Mouse (Mus musculus) macrophage (primary cell): ENCODE results near the gene Cct8l1. TPM values are rescaled to one million over a fixed set of nuclear protein-coding genes. Genes with fewer than 3 reads are reported as not detected.

Experiments used
- H3K27ac ChIP-seq: fragments of 350-480 bp; formaldehyde crosslinking; 2 replicates; pipeline ENCODE4 v1.9.0; 2021
- H3K36me3 ChIP-seq: fragments of 350-480 bp; formaldehyde crosslinking; 2 replicates; pipeline ENCODE4 v1.9.0; 2021; ENCODE audit errors: inconsistent target
- H3K4me3 ChIP-seq: fragments of 350-480 bp; formaldehyde crosslinking; 2 replicates; pipeline ENCODE4 v1.9.0; 2021; ENCODE audit errors: inconsistent target
- H3K79me2 ChIP-seq: fragments of 350-480 bp; formaldehyde crosslinking; 2 replicates; pipeline ENCODE4 v1.9.0; 2021; ENCODE audit errors: inconsistent target
- WGBS: methylation state at CpG from one replicate; pipeline ENCODE4 v1.1.7; 2026; ENCODE audit warnings: inconsistent platforms; ENCODE audit not compliant: missing documents; 5-methylcytosine and 5-hydroxymethylcytosine counted together
- polyA plus RNA-seq: library from polyadenylated mRNA; stranded (reverse); fragments of 250-400 nt; gene quantifications from 3 replicates; pipeline ENCODE4 v1.2.4, GENCODE M21; 2018; ENCODE audit warnings: inconsistent platforms

Gene Cct8l1
- polyA plus RNA-seq, 1 experiment from 2014 or later: not detected

DNA sequence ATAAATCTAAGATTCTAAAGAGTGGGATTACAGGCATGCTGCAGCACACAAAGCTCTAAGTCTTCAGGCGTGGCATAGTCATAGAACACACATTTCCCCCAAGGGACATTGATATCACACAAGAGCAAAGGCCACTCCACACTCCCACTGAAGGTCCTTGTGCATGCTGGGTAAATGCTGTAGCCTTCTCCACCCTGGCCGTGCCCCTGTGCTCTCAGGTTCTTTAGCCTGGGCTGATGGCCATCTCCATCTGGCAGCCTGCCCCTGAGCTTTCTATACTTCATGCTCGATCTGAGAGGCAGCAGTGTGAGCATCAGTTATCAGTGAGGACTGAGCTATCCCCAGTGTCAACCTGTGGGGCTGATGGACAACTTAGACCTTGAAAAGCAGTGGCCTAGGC is 4.0 kb downstream of the Cct8l1 start:
- WGBS: 100% methylated on average over 3 of the region's 3 CpGs
- Histone ChIP-seq H3K4me3 (no peak overlapping the region), H3K79me2 (no peaks in the 10 kb centered on the region), H3K36me3 (no peaks in the 10 kb centered on the region), H3K27ac (no peak overlapping the region)

DNA sequence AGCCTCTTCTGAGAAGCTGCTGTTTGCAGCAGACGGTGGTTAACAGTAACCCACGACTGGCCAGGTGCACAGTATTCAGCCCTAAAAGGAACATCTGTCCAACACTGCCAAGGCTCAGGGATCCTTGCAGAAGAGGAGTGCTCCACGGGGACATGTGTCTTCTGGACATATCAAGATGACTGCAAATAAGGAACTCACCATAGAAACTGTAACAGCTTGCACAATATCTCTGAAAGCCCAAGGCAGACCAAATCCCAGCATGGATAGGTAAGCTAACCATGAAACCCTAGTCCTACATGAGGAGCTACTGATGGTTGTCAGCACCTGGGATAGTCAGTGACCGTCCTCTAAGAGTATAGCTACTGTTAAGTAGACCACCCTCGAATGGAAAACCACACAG is 5.6 kb downstream of the Cct8l1 start:
- 59% methylated on average over 5 of the region's 5 CpGs for whole genome bisulfite sequencing
- no peak overlapping the region for H3K4me3 ChIP-seq
- no peaks in the 10 kb centered on the region for H3K36me3 ChIP-seq
- no peaks in the 10 kb centered on the region for H3K79me2 ChIP-seq
- no peak overlapping the region for H3K27ac ChIP-seq

- H3K79me2 ChIP-seq: no peaks in the 10 kb centered on the region
- H3K27ac ChIP-seq: no peak overlapping the region
- no peak overlapping the region for H3K4me3 ChIP-seq
- H3K36me3 ChIP-seq: no peaks in the 10 kb centered on the region
- 83% methylated on average over 5 of the region's 5 CpGs for WGBS
These were observed 10.2 kb downstream of the Cct8l1 start for GRCm38 (mm10) chr5:25526116-25526515.

DNA sequence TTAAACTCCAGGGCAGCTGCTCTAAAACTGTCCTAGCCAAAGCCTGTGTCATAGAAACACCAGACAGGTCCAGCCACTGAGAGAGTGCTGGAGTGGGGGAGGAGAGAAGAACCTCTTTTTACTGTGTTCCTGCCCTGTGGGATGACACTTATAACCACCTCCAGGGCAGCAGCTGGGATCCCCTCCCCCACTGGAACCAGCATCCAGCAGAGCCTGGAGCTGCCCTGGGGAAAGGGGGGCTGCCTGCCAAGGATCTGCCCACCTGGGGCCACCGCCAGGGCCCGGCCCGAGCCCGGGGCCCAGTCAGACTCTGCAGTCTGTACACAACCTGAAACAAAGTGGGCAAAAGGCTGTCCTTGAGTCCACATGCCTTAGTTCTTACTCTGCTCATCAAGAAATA is 11.1 kb downstream of the Cct8l1 start:
- Histone ChIP-seq H3K79me2 (no peaks in the 10 kb centered on the region), H3K36me3 (no peaks in the 10 kb centered on the region), H3K27ac (no peak overlapping the region), H3K4me3 (no peak overlapping the region)
- WGBS: 97% methylated on average over 4 of the region's 4 CpGs

GRCm38 (mm10) chr5:25527971-25528370 is 12.1 kb downstream of the Cct8l1 start:
- no peak overlapping the region for H3K27ac ChIP-seq
- 100% methylated on average over 1 of the region's 1 CpGs for WGBS
- no peak overlapping the region for H3K4me3 ChIP-seq
- H3K79me2 ChIP-seq: no peaks in the 10 kb centered on the region
- no peaks in the 10 kb centered on the region for H3K36me3 ChIP-seq

- H3K36me3 ChIP-seq: no peaks in the 10 kb centered on the region
- 13% methylated on average over 22 of the region's 22 CpGs for WGBS
- peak overlapping the region; percentile 73 for H3K4me3 ChIP-seq
- H3K79me2 ChIP-seq: no peaks in the 10 kb centered on the region
- H3K27ac ChIP-seq: peak overlapping the region; percentile 67
These were observed 13.1 kb downstream of the Cct8l1 start for GRCm38 (mm10) chr5:25528851-25529528.

DNA sequence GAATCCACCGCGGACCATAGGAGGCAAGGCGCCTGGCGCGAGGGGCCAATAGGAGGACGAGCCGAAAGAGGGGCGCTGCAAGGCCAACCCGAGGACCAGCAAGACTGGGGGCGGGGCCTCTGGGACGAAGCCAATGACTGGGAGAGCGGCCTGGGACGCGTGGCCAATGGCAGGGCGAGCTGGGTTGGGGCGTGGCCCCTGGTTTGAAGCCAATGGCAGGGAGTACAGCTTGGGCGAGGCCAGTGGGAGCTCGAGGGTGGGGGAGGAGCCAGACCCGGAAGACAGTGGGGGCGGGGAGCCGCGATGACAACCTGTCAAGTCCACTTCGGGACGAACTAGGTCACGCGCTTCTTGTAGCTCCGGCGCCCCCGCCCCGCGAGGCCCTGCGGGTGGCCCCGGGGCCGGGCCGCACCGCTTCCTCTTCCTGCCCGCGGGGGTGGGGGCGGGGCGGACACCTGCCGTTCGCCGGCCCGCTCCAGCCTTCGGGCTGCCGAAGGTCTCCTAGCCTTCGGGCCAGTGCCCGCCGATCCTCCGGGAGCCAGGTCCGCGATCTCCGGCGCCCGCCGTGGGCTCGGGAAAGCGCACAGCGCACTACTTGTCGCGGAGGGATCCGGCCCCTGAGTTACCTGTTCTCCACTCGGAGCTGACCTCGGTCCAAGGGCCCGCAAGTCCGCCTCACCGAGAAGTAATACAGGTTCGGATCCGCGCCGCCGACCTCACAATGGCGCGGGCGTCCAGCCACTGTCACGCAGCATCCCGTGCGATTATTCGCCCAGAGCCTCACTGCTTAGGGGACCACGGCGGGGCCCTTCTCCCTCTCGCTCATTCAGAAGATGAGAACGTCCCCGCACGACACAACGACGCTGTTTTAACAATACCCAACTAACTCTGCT is 13.9 kb downstream of the Cct8l1 start:
- H3K79me2 ChIP-seq: no peaks in the 10 kb centered on the region
- no peaks in the 10 kb centered on the region for H3K36me3 ChIP-seq
- WGBS: under 1% methylated on average over 71 of the region's 87 CpGs
- H3K4me3 ChIP-seq: peak overlapping the region; percentile 73
- peak overlapping the region; percentile 88 for H3K27ac ChIP-seq

GRCm38 (mm10) chr5:25530629-25531028 is 14.8 kb downstream of the Cct8l1 start:
- H3K4me3 ChIP-seq: peak overlapping the region; percentile 72
- 0% methylated on average over 2 of the region's 2 CpGs for WGBS
- H3K36me3 ChIP-seq: no peaks in the 10 kb centered on the region
- H3K27ac ChIP-seq: peak overlapping the region; percentile 88
- no peaks in the 10 kb centered on the region for H3K79me2 ChIP-seq

DNA sequence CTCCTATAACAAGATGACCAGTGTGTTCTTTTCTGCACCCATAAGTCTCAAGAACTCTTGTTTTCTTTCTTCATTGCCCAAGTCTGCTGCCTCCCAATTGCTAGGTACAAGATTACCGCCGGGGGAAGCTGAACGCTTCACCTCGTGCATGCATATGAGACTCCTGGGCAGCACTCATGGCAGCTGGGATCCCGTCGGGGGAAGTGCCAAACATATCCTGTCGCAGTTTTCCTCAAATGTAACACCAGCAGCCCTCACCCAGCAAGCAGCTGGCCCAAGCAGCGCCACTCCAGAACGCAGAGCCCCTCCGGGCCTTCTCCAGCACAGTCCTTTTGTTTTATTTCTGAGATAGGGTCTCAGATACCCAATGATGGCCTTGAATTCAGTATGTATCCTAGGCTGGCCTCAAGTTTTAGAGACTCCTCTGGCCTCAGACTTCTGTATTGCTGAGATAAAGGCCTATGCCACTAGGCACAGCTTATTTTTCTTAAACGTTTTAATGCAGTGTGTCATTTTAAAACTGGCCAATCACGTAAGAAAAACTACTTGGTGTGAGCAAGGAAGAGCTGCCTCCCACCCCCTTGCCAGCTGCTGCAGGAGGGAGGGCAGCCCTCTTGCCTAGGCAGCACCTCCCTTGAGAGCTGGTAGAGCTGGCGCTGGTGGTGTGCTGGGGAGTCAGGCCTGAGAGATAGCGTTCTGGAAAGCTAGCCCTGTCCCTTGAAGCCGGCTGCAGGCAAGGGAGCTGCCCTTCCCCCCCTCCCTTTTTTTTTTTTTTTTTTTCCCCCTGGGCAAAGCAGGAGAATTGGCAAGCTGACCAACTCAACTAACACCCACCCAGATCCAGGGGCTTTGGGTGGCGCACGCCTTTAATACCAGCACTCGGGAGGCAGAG is 16.6 kb downstream of the Cct8l1 start:
- Histone ChIP-seq H3K36me3 (no peaks in the 10 kb centered on the region), H3K27ac (no peak overlapping the region), H3K79me2 (no peaks in the 10 kb centered on the region), H3K4me3 (no peak overlapping the region)
- 89% methylated on average over 13 of the region's 18 CpGs for WGBS

DNA sequence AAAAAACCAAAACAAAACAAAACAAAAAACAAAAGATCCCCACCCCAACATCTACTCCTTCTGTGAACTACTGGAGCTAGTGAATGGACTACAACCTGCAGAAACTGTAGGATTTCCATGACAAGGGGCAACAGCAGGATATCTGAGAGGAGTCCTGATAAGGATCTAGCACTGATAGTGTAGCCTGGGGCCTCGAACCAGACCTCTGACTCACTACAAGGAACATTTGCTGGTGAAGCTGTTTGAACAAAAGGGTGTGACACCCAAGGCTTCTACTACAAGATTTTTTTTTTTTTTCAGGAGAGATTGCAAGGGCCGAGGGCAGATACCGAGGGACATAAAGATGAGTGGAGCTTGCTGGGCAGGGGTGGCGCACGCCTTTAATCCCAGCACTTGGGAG is 17.4 kb downstream of the Cct8l1 start:
- 91% methylated on average over 5 of the region's 5 CpGs for WGBS
- no peak overlapping the region for H3K4me3 ChIP-seq

GRCm38 (mm10) chr5:25535566-25535965 is 19.7 kb downstream of the Cct8l1 start:
- H3K4me3 ChIP-seq: no peak overlapping the region
- H3K27ac ChIP-seq: no peak overlapping the region
- no peaks in the 10 kb centered on the region for H3K79me2 ChIP-seq
- H3K36me3 ChIP-seq: no peaks in the 10 kb centered on the region
- WGBS: 100% methylated on average over 2 of the region's 2 CpGs

More for the DNA sequence above, 17.4 kb downstream of the Cct8l1 start:
- no peak overlapping the region for H3K27ac ChIP-seq
- no peaks in the 10 kb centered on the region for H3K36me3 ChIP-seq
- H3K79me2 ChIP-seq: no peaks in the 10 kb centered on the region

GRCm38 (mm10) chr5:25536451-25536850 is 20.6 kb downstream of the Cct8l1 start:
- Histone ChIP-seq H3K79me2 (no peaks in the 10 kb centered on the region), H3K27ac (no peak overlapping the region), H3K36me3 (no peaks in the 10 kb centered on the region), H3K4me3 (no peak overlapping the region)
- 100% methylated on average over 2 of the region's 2 CpGs for WGBS

DNA sequence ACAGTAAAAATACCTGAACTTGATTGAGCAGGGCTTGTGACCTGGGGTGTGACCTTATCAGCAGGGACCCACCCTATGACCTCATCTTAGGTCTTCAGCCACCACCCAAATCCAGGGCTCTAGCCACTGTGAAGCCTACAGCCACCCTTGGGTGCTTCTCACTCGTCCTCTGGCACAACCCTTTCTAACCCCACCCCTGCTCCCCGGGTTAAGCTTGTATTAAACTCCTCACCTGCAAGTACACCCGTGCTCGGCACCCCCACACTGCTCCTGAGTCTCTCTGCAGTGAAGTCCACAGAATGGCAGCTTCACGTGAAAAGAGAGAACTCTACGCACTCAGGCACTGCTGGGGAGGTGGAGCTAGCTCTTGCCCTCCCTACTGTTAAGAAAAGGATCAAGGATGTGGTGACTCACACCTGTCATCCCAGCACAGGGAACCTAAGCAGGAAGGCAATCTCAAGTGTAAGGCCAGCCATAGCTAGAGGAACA is 21.1 kb downstream of the Cct8l1 start:
- 77% methylated on average over 6 of the region's 6 CpGs for WGBS

DNA sequence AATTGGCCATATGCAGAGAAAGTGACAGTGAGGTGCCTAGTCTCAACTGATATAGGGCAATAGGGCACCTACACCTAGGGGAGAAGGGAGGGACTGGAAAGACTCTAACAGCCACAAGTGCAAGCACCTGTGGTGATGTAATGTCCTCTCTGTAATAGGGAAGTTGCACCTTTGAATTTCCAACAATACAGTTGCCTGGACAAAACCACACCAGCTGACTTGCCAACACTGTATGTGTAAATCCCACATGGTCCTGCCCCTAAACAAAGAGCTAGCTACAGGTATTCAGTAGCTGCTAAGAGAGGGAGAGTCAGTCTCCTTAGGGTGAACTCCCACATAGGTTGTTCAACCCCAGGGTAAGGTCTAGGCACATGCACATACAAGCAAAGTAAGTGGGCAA is 24.5 kb downstream of the Cct8l1 start:
- no peak overlapping the region for H3K4me3 ChIP-seq
- no peaks in the 10 kb centered on the region for H3K36me3 ChIP-seq
- H3K79me2 ChIP-seq: no peaks in the 10 kb centered on the region
- H3K27ac ChIP-seq: no peak overlapping the region

More for the DNA sequence above, 21.1 kb downstream of the Cct8l1 start:
- H3K79me2 ChIP-seq: no peaks in the 10 kb centered on the region
- H3K4me3 ChIP-seq: no peak overlapping the region
- H3K36me3 ChIP-seq: no peaks in the 10 kb centered on the region
- no peak overlapping the region for H3K27ac ChIP-seq
